Mouse (Mus musculus): ENCODE measurements around the gene Hlf. TPM values are rescaled to one million over a fixed set of nuclear protein-coding genes. Genes with fewer than 3 reads are reported as not detected.

Gene Hlf
- polyA plus RNA-seq, 1 experiment from 2014 or later: 1.2 TPM

GRCm38 (mm10) chr11:90349486-90350152 lies 41.1 kb downstream of the Hlf start:
- H3K27ac ChIP-seq (replicated peaks): no peak overlapping the region
- no peaks in the 10 kb centered on the region for H3K9me3 ChIP-seq
- no peak overlapping the region for H3K4me3 ChIP-seq
- no peak for DNase-seq (ENCODE audit: low spot score)
- peaks cover 3% of the 10 kb centered on the region; the same call in 1 of the 2 replicates for H3K27me3 ChIP-seq (replicated peaks; ENCODE audit: low read depth, poor library complexity, severe bottlenecking)
- peaks cover 9% of the 10 kb centered on the region for H3K4me1 ChIP-seq
- WGBS: 86% methylated on average over 6 of the region's 6 CpGs
- no peaks in the 10 kb centered on the region for H3K36me3 ChIP-seq (replicated peaks)

- Histone ChIP-seq H3K27me3 (replicated peaks; ENCODE audit: low read depth, poor library complexity, severe bottlenecking) (no peaks in the 10 kb centered on the region), H3K9me3 (no peaks in the 10 kb centered on the region), H3K27ac (replicated peaks) (peak overlapping the region; percentile 40; the same call in 1 of the 2 replicates), H3K4me1 (peaks cover 9% of the 10 kb centered on the region), H3K36me3 (replicated peaks) (no peaks in the 10 kb centered on the region), H3K4me3 (no peak overlapping the region)
- no peak for DNase-seq (ENCODE audit: low spot score)
- 54% methylated on average over 13 of the region's 13 CpGs for WGBS
Observed at GRCm38 (mm10) chr11:90347667-90348459, 42.8 kb downstream of the Hlf start.

GRCm38 (mm10) chr11:90345746-90346145 lies 44.9 kb downstream of the Hlf start:
- no peak overlapping the region for H3K4me3 ChIP-seq
- H3K27me3 ChIP-seq (replicated peaks; ENCODE audit: low read depth, poor library complexity, severe bottlenecking): no peaks in the 10 kb centered on the region
- peaks cover 9% of the 10 kb centered on the region for H3K4me1 ChIP-seq
- WGBS: 93% methylated on average over 11 of the region's 11 CpGs
- H3K36me3 ChIP-seq (replicated peaks): no peaks in the 10 kb centered on the region
- H3K9me3 ChIP-seq: no peaks in the 10 kb centered on the region
- DNase-seq (ENCODE audit: low spot score): no peak
- H3K27ac ChIP-seq (replicated peaks): no peak overlapping the region

- no peaks in the 10 kb centered on the region for H3K9me3 ChIP-seq
- no peak overlapping the region for H3K27ac ChIP-seq (replicated peaks)
- H3K36me3 ChIP-seq (replicated peaks): no peaks in the 10 kb centered on the region
- no peak overlapping the region for H3K4me3 ChIP-seq
- peaks cover 4% of the 10 kb centered on the region for H3K4me1 ChIP-seq
- no peak for DNase-seq (ENCODE audit: low spot score)
- 92% methylated on average over 5 of the region's 5 CpGs for WGBS
- H3K27me3 ChIP-seq (replicated peaks; ENCODE audit: low read depth, poor library complexity, severe bottlenecking): no peaks in the 10 kb centered on the region
Observed at GRCm38 (mm10) chr11:90342858-90343257, 47.8 kb downstream of the Hlf start.

- 84% methylated on average over 5 of the region's 5 CpGs for WGBS
- no peaks in the 10 kb centered on the region for H3K9me3 ChIP-seq
- H3K27me3 ChIP-seq (replicated peaks; ENCODE audit: low read depth, poor library complexity, severe bottlenecking): no peaks in the 10 kb centered on the region
- no peak overlapping the region for H3K27ac ChIP-seq (replicated peaks)
- no peak for DNase-seq (ENCODE audit: low spot score)
- H3K4me1 ChIP-seq: no peaks in the 10 kb centered on the region
- no peaks in the 10 kb centered on the region for H3K36me3 ChIP-seq (replicated peaks)
- H3K4me3 ChIP-seq: no peak overlapping the region
Observed at GRCm38 (mm10) chr11:90342267-90342666, 48.4 kb downstream of the Hlf start.

GRCm38 (mm10) chr11:90340836-90341235 lies 49.9 kb downstream of the Hlf start:
- Histone ChIP-seq H3K36me3 (replicated peaks) (no peaks in the 10 kb centered on the region), H3K27ac (replicated peaks) (no peak overlapping the region), H3K27me3 (replicated peaks; ENCODE audit: low read depth, poor library complexity, severe bottlenecking) (no peaks in the 10 kb centered on the region), H3K4me1 (peaks cover 6% of the 10 kb centered on the region; the same call in 1 of the 2 replicates), H3K9me3 (no peaks in the 10 kb centered on the region), H3K4me3 (no peak overlapping the region)
- no peak for DNase-seq (ENCODE audit: low spot score)
- 92% methylated on average over 13 of the region's 13 CpGs for WGBS

- peaks cover 14% of the 10 kb centered on the region for H3K4me1 ChIP-seq
- no peaks in the 10 kb centered on the region for H3K36me3 ChIP-seq (replicated peaks)
- H3K9me3 ChIP-seq: no peaks in the 10 kb centered on the region
- no peaks in the 10 kb centered on the region for H3K27me3 ChIP-seq (replicated peaks; ENCODE audit: low read depth, poor library complexity, severe bottlenecking)
- no peak overlapping the region for H3K27ac ChIP-seq (replicated peaks)
- 62% methylated on average over 1 of the region's 1 CpGs for WGBS
- DNase-seq (ENCODE audit: low spot score): no peak
- H3K4me3 ChIP-seq: no peak overlapping the region
Observed at GRCm38 (mm10) chr11:90334816-90335215, 55.9 kb downstream of the Hlf start.

- Histone ChIP-seq H3K4me1 (peaks cover 14% of the 10 kb centered on the region), H3K27ac (replicated peaks) (no peak overlapping the region), H3K9me3 (no peaks in the 10 kb centered on the region), H3K4me3 (no peak overlapping the region), H3K36me3 (replicated peaks) (no peaks in the 10 kb centered on the region), H3K27me3 (replicated peaks; ENCODE audit: low read depth, poor library complexity, severe bottlenecking) (no peaks in the 10 kb centered on the region)
- no peak for DNase-seq (ENCODE audit: low spot score)
- WGBS: 75% methylated on average over 4 of the region's 4 CpGs
Observed at GRCm38 (mm10) chr11:90332737-90333136, 58.0 kb downstream of the Hlf start.

GRCm38 (mm10) chr11:90330202-90330694 lies 60.4 kb downstream of the Hlf start:
- 92% methylated on average over 9 of the region's 9 CpGs for WGBS

GRCm38 (mm10) chr11:90326836-90327235 lies 63.9 kb downstream of the Hlf start:
- no peak for DNase-seq (ENCODE audit: low spot score)
- Histone ChIP-seq H3K27me3 (replicated peaks; ENCODE audit: low read depth, poor library complexity, severe bottlenecking) (no peaks in the 10 kb centered on the region), H3K9me3 (no peaks in the 10 kb centered on the region), H3K4me1 (no peaks in the 10 kb centered on the region), H3K36me3 (replicated peaks) (no peaks in the 10 kb centered on the region), H3K4me3 (no peak overlapping the region), H3K27ac (replicated peaks) (no peak overlapping the region)
- 69% methylated on average over 1 of the region's 1 CpGs for WGBS

More at GRCm38 (mm10) chr11:90330202-90330694, 60.4 kb downstream of the Hlf start:
- H3K4me3 ChIP-seq: no peak overlapping the region
- H3K27me3 ChIP-seq (replicated peaks; ENCODE audit: low read depth, poor library complexity, severe bottlenecking): no peaks in the 10 kb centered on the region
- no peak for DNase-seq (ENCODE audit: low spot score)
- no peaks in the 10 kb centered on the region for H3K36me3 ChIP-seq (replicated peaks)
- H3K27ac ChIP-seq (replicated peaks): no peak overlapping the region
- H3K4me1 ChIP-seq: peaks cover 6% of the 10 kb centered on the region
- H3K9me3 ChIP-seq: no peaks in the 10 kb centered on the region

- H3K36me3 ChIP-seq (replicated peaks): no peaks in the 10 kb centered on the region
- DNase-seq (ENCODE audit: low spot score): no peak
- no peaks in the 10 kb centered on the region for H3K27me3 ChIP-seq (replicated peaks; ENCODE audit: low read depth, poor library complexity, severe bottlenecking)
- H3K4me3 ChIP-seq: no peak overlapping the region
- no peaks in the 10 kb centered on the region for H3K4me1 ChIP-seq
- 92% methylated on average over 5 of the region's 5 CpGs for WGBS
- no peak overlapping the region for H3K27ac ChIP-seq (replicated peaks)
- no peaks in the 10 kb centered on the region for H3K9me3 ChIP-seq
Observed at GRCm38 (mm10) chr11:90326146-90326545, 64.5 kb downstream of the Hlf start.

GRCm38 (mm10) chr11:90324597-90324996 lies 66.1 kb downstream of the Hlf start:
- no peaks in the 10 kb centered on the region for H3K27me3 ChIP-seq (replicated peaks; ENCODE audit: low read depth, poor library complexity, severe bottlenecking)
- no peaks in the 10 kb centered on the region for H3K4me1 ChIP-seq
- H3K36me3 ChIP-seq (replicated peaks): no peaks in the 10 kb centered on the region
- H3K4me3 ChIP-seq: no peak overlapping the region
- H3K9me3 ChIP-seq: no peaks in the 10 kb centered on the region
- no peak overlapping the region for H3K27ac ChIP-seq (replicated peaks)
- 88% methylated on average over 3 of the region's 3 CpGs for WGBS
- DNase-seq (ENCODE audit: low spot score): no peak

- Histone ChIP-seq H3K9me3 (no peaks in the 10 kb centered on the region), H3K36me3 (replicated peaks) (no peaks in the 10 kb centered on the region), H3K4me3 (no peak overlapping the region), H3K27me3 (replicated peaks; ENCODE audit: low read depth, poor library complexity, severe bottlenecking) (no peaks in the 10 kb centered on the region), H3K27ac (replicated peaks) (no peak overlapping the region), H3K4me1 (no peaks in the 10 kb centered on the region)
- no peak for DNase-seq (ENCODE audit: low spot score)
- 78% methylated on average over 7 of the region's 7 CpGs for WGBS
Observed at GRCm38 (mm10) chr11:90320922-90321321, 69.8 kb downstream of the Hlf start.

All from embryonic facial prominence, embryonic 10.5 days (tissue).